Mouse (Mus musculus) spleen, adult 18-20 months (tissue): ENCODE results near the gene Shmt1.

ENCODE experiments used
- DNase-seq, 2 experiments: peaks; one replicate each; pipeline ENCODE4 v3.0.0; 2022; ENCODE audit warnings: mixed read lengths in 2 of 2

Shmt1 gene

DNA sequence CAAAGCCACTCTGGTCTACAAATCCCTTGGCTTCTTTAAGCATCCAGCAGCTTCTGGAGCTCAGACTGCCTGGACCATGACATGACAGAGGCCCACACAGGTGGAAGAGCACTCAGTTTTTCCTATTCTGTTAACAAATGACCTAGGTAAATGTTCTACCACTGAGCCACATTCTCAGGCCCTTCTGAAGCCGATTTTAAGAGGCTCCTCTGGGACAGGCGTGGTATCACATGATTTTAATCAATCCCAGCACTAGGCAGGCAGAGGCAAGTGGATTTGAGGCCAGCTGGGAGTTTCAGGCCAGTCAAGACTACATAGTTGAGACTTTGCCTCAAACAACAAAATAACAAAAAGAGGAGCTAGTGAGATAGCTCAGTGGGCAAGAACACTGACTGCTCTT lies 21.0 kb downstream of the Shmt1 start:
- no peak for DNase-seq

DNA sequence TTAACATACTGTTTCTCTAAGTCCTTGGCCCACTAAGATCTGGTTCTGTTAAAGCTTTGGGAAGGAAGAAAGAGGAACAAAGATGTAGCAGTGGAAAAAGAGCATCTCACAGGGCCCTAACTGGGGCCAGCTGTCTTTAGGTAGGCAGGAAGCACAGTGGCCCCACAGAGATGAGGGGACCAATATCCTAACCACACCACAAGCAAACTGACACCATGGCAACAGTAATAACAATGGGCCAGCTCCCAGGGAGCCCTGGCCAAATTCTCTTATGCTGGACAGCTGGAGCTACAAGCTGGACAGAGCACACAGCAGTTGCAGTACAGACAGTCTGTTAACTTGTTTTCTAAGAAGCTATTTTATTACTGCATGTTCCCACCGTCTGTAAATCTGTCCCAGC lies 23.9 kb downstream of the Shmt1 start:
- no peak for DNase-seq

DNA sequence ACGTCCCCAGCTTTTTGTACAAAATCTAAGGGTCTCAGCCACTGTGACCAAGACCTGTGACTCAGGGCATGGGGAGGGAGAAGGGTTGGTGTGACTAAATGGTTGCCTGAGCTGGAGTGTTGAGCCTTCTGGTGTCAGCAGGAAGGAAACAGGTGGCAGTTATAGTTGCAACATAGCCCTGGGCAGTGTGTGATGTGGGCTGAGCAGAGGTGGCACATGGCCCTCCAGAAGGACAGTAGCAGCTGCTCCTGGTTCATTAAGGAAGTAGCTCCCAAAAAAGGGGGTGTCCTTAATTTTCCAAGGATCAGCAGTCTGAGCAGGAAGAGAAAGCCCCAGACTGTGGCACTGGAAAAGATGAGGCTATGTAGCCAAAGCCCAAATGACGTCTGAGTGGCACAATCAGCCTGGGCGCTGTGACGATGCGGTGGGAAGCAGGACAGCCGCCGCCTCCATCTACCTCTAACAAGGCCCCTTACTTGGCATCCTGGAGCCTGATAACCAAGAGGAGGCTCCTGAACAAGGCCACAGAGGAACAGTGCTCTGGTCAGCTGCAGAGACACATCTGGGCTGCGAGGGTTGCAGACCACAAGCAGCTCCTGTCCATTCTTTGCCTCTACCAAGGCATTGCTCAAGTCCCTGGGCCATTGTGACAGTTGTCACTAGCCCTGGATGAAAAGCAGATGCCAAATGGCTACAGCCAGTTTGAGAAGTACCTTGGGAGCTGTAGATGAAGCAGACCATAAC lies 27.2 kb downstream of the Shmt1 start:
- no peak for DNase-seq

DNA sequence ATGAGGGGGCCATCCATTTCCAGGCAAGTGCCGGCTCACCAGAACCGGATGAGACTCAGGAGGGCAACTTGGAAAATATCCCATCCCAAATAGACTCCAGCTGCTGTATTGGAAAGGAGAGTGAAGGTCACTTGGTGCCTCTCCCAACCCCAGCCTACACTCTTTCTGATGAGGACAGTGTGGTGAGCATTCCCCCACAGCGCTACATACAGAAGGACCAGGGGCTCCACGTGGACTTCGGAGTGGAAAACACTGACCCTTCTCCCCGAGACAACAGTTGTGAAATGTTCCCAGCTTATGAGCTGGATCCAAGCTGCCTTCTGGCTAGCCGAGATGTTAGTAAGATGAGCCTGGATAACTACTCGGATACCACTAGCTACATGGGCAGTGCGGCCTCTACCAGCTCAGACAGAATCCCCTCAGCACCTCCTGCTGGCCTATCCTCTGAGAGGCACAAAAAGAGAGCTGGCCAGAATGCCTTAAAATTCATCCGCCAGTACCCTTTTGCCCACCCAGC lies 31.8 kb downstream of the Shmt1 start:
- DNase-seq, result no peak

DNA sequence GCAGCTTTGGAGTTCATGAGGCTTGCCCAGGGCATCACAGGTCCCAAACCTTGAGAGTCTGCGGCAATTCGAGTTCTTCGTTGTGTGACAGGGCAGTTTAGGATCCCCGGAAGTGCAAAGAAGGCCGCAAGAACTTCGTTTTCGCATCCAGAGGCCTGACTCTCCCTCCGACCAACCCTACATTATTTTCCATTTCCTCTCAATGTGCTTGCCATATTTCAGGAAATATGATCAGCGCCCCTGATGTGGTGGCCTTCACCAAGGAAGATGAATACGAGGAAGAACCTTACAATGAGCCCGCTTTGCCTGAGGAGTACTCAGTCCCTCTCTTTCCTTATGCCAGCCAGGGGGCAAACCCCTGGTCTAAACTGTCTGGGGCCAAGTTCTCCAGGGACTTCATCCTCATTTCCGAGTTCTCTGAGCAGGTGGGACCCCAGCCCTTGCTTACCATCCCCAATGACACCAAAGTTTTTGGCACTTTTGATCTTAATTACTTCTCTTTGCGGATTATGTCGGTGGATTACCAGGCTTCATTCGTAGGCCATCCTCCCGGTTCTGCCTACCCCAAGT lies 33.6 kb downstream of the Shmt1 start:
- no peak for DNase-seq

DNA sequence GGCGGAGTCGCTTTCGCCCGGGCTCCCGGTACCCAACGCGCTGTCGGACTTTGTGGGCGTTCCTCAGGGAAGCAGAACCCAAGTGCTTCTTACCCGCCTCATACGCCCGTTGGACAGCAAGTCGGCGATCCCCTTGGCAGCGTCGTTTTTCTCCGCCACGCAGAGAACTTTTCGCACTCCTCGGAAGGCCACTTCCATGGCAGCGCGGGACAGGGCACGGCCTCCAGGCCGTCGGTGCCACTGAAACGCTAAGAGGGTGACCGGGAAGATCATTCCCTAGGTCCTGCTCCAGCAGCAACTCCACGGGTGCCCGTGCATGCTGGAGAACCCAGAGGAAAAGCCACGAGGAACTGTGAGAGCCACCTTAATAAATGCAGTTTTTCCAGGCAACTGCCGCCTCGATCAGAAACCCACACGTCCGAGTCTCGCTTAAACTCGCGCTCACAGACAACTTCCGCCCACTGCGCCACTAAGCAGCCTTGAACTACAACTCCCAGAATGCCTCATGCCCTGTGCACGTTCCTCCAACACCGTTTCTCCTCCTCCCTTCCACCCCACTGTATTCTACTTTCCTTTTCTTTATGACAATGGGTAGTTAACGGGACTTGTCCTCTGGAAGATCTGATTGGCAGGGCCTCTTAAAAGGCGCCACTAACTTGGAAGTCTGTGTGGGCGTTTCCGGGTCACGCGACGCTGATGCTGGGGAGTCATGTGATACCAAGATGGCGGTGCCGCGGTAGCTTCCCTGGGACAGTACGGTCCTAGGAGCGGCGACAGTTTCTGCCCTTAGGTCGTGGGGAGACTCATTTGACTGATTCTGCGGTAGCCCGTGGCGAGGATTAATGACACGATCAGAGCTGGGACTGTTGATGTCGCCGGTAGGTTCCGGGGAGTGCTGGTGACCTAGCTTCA lies 34.4 kb downstream of the Shmt1 start, which contains the start of the genes Top3a and Smcr8:
Gene Top3a (minus strand): TSS at position 537 of the 912 bp plus-strand sequence.
Gene Smcr8 (plus strand): TSS at position 696 of the 912 bp plus-strand sequence.
- peak; percentile 72 to 77 for DNase-seq

DNA sequence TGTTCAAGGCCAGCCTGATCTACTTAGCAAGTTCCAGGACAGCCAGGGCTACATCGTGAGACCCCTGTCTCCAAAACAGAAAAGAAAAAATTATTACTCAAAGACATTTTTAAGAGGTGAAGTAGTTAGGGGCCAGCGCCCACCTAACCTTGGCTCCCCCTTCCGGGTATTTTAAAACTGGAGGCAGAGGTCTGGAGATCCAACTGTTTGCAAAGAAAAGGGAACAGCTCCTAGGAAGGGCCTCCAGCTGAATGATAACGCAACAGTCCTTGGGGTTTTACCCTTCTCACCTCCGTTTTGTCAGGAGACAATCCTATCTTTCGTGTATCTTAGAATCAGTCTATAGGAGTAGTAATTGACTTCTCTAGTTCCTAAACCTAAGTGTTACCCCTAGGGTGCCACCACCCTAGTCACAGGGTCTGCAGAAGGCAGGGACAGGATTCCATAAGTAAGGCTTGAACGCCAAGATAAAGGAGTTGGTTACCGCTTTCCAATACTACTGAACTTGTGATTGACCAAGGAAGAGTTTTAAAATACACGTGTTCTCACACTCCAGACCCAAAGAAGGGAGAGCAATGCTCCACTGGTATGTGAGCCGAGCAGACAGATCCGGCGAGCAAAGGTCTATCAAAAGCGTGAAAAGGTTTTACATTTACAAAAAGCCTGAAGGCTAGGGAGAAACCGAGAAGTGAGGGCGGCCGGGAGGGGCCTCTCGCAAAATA lies 35.2 kb downstream of the Shmt1 start:
- no peak for DNase-seq

DNA sequence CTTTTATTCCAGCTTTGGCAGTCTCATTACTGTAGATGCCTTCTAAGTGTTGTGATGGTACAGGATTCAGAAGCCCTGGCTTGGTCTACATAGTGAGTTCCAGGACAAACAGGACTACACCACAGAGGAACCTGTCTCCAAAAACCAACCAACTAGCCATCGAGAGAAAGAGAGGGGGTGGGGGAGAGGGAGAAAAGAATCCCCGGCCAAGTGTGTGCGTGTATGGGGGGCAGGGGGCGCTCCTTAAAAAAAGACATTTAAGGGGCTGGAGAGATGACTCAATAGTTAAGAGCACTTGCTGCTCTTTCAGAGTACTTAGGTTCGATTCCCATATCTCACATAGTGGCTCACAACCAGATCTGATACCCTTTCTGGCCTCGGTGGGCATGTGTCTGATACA lies 35.9 kb downstream of the Shmt1 start:
- no peak for DNase-seq

DNA sequence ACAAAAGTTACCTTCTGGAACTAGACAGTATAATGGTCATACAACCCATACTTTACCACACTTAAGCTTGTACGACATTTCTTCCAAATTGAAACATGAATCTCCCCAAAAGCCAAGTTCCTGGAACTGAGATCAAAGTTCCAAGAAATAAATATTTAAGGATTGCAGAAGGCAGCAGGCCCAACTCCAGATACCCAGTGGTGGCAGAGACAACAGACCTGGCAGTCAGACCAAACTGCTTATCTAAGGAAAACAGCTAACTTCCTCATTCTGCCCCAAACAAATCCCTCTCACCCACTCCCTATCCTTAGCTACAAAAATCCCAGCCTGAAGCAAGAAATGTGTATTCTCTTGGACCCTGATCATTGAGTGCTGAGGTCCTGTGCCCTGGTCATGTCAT lies 36.7 kb downstream of the Shmt1 start:
- DNase-seq, result no peak

DNA sequence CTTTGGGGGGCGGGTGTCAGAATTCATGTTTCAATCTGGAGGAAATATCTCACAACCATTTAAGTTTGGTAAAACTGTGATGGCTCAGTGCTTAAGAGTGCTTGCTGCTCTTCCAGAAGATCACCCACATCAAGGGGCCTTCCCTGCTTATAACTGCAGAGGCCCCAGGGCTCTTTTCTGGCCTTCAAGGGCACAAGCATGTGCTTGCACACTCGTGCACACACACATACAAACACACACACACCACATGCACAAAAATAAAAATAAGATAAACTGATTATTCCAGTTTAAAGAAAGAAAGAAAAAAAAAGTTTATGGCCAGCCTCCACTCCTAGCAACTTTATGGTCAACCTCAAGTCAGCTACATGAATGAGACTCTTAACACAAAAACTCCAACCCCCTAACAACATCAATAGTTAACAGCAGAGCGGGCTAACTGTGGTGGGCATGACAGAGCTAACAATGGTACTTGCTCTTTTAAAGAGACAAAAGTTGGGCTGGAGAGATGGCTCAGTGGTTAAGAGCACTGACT lies 37.3 kb downstream of the Shmt1 start:
- DNase-seq, result no peak

DNA sequence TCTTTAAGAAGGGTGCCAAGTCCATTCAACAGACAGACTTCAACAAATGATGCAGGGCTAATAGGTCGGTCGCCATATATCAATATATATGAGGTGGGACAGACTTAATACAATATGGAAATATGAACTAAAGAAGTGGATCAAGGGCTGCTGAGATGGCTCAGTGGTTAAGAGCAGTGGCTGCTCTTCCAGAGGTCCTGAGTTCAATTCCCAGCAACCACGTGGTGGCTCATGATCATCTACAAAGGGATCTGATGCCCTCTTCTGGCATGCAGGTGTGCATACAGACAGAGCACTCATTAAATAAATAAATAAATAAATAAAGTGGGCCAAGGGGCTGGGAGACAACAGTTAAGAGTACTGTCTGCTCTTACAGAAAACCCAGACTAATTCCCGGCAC lies 39.4 kb downstream of the Shmt1 start:
- DNase-seq, result no peak

DNA sequence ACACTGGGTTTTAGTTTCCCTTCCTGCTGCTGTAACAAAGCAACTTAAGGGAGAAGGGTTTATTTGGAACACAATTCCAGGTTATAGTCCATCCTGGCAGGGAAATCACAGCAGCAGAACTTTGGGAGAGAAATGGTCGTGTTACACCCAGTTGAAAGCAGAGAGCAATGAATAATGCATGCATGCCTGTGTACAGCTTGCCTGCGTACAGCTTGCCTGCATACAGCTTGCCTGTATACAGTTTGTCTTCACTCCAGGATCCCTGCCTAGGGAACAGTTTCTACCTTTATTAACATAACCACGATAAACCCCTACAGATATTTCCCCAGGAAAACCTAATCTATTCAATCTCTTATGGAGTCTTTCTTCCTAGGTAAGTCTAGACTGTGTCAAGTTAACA lies 40.7 kb downstream of the Shmt1 start:
- DNase-seq, result no peak

DNA sequence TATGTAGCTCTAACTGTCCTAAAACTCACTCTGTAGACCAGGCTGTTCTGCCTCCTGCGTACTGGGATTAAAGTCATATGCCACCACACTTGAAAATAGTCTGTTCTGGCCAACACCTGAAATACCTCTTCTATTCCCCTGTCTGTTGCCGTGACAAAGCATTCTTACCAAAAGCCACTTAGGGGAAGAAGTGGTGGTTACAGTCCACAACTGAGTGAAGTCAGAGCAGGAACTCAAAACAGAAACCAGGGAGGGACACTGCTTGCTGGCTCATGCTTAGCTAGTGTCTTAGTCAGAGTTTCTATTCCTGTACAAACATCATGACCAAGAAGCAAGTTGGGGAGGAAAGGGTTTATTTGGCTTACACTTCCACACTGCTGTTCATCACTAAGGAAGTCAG lies 42.2 kb downstream of the Shmt1 start:
- DNase-seq, result no peak

DNA sequence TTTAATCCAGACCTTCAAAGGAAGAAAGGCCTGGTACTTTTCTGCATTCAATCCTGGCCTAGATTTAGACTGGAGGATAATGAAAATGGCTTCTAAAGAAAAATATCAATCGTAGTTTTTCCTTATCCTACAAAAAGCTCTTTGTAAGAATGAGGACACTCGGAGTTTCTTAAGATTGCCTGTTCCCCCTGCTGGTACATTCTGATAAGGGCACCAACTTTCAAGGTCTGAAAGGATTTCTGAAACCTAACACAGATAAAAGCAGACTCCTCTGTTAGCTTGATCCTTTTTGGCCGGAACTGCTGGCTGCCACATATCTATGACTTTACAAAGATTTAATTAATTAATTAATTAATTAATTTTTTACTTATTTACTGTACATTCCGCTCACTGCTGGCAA lies 44.5 kb downstream of the Shmt1 start:
- no peak for DNase-seq

DNA sequence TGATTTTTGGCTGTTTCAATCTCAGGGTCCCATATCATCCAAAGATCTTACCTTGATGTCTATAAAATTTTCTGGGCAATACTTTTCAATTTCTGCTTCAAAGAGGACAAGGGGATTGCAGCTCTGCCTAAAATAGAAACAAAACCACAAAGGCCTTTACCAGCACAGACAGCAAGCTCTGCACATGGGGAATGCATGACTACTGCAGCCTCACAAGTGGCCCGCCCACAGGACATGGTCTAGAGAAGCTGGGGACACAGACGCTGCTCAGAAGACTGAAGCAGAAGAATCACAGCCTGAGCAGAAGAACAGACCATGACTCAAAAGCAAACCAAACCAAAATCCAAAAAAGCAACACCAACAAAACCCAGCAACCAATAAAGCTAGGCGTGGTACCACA lies 49.8 kb downstream of the Shmt1 start:
- DNase-seq, result no peak

DNA sequence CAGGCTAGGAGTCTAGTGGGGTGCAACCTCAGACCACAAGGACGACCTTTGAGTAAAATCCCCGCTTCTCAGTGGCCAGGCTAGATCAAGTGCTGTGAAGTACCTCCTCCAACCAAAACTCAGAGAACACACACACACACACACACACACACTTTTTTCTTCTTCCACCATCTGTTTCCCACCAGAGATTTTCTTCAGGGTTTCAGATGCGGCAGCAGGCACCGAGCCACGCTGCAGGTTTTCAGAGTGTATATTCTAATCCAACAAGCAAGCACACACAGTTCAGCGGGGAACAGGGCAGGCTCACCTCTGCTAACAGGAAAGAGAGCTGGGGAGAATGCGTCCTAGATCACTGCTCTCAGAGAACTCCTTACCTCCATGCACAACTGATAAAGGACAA lies 55.9 kb downstream of the Shmt1 start:
- no peak for DNase-seq

DNA sequence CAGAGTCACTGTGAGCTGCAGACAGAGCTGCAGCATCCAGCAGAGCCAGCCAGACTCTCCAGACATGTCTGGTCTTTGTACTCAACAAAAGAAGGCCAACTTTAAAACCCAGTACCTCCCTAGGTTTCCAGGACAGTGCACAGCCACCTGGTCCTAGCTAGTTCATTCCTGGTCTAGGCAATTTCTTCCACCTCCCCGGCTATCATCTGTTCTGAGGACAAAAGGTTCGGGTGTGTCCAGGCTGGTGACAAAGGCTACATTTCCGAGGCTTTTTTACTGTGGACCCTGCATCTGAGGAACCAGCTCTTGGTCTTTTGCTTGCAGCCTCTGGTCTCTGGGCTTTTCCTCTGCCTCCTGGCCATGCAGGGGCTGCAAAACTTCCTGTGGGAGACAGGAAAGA lies 71.2 kb downstream of the Shmt1 start:
- no peak for DNase-seq
